Mouse (Mus musculus): ENCODE data around the gene Slc9a7.

Gene Slc9a7

DNA sequence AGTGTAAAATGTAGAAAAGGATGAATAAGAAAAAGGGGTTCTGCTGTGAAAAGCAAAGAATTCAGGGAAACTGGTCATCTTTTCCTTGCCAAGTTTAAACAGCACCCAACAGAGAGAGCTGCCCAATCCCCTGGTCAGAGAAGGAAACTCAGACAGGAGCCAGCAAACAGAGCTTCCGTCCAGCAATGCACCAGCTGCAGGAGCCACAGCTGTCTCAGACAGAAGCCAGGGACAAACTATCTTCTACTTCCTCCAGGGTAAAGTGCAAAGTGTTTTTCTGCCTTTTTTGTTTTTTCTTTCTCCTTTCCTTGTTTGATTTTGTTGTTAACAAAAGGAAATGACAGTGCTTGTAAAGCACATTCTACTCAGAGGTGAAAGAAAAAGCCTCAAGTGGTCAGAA, 131.3 kb downstream of the Slc9a7 start:
- DNase-seq (ENCODE audit: low read depth, low spot score): no peak

DNA sequence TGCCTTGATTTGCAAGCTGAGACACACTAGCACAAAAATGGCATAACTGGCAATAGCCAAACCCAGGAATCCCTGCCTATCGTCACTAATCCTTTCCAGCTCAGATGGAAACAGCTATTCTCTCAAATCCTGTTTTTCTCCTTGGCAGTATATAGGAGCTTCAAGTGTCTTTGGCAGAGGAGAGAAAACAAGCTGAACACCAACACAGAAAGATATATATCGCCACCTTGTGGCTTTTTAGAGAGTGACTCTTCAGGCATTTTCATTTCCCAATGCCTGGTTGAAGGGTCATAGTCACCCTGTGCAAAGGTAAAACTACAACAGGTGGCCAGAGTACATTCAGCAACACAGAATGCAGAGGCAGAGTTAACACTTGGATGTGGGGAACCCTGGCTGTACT, 134.1 kb downstream of the Slc9a7 start:
- no peak for DNase-seq (ENCODE audit: low read depth, low spot score)

DNA sequence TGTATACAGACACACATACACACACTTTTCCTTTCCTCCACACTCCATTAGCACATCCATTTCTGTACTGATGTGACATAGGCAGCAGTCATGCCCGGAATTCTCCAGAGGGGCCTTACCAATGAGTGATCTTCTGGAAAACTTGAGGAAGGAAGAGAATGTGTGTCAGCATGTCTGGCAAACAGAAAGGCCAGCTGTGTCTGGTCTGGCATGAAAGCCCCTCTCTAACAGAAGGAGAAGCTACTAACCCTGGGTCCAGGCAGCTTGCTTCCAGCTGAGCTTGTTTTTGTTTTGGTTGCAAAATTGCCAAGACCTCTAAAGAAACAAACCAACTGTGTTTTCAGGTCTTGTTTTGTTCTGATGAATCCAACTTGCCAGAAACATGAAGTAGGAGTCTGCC, 162.1 kb downstream of the Slc9a7 start:
- DNase-seq (ENCODE audit: low read depth, low spot score): no peak

DNA sequence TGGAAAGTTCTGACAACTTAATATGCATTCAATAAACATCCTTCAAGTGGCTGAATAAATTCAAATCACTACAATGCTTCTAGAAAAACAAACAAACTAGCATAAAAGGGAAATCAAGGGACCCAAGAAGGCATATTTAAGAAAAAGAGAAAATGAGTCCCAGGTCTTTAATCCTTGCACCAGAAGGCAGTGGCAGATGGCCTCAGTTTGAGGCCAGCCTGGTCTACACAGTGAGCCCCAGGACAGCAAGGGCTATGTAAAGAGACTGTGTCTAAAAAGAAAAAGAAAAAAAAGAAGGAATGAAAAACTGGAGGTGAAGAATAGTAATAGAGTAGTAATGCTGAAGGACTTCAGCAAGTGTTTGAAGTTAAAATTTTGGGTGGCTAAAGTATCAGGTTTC, 162.7 kb downstream of the Slc9a7 start:
- no peak for DNase-seq (ENCODE audit: low read depth, low spot score)

- no peak for DNase-seq (ENCODE audit: low read depth, low spot score)
These were observed 166.1 kb downstream of the Slc9a7 start for GRCm38 (mm10) chrX:20125481-20125880.

GRCm38 (mm10) chrX:20117717-20118116, 173.9 kb downstream of the Slc9a7 start:
- DNase-seq (ENCODE audit: low read depth, low spot score): no peak

- no peak for DNase-seq (ENCODE audit: low read depth, low spot score)
These were observed 221.4 kb downstream of the Slc9a7 start for GRCm38 (mm10) chrX:20070196-20070595.

DNA sequence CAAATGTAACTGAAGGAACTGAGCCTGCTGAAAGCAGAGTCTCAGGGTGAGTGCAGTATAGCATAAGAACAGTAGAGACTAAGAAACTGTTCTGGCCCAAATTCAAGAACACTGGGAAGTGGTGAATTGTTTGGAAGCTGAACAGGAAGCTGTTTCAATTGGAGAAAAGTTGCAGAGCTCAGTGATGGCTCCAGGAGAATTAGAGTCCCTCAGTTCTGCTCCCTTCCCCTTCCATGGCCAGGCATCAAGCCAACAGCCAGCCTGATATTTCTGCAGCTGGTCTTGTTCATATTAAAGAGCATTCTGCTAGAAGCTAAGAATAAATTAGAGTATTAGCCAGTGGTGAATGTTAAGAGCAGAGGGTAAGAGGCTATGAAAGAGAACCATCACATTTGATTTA, 225.0 kb downstream of the Slc9a7 start:
- DNase-seq (ENCODE audit: low read depth, low spot score): no peak

DNA sequence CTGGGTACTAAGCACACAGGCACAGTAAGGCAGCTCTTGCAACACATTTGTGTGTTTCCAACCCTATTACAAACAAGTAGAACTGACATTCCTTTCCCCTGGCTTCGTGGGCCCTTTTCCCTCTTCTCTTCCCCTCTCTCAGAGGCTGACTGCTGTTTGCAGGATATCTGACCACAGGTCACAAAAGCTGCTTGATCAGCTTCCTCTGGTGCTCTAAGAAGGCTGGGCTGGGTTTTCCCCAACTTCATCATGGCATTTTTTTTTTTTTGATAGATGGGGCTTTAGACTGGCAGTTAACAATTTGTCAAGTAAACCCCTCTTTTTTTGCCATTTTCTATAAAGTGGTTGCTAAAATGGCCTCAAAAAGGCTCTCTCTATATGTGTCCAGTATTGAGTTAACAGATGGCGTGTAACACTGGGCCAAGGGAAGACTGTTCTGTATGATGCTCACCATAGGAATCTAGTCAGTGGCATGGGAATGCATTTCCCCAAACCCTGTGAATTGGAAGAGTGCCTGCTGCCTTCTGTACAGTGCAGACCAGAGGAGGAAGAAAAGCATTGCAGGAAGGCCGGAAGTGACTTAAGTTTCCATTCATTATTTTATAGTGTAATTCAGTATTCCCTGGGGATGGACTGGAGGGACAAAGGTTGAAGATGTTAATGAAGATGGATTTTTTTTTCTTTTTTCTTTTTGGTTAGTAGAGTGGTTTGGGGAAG, 229.7 kb downstream of the Slc9a7 start:
- DNase-seq (ENCODE audit: low read depth, low spot score): no peak

- DNase-seq (ENCODE audit: low read depth, low spot score): no peak
These were observed 230.8 kb downstream of the Slc9a7 start for GRCm38 (mm10) chrX:20060769-20061315.

DNA sequence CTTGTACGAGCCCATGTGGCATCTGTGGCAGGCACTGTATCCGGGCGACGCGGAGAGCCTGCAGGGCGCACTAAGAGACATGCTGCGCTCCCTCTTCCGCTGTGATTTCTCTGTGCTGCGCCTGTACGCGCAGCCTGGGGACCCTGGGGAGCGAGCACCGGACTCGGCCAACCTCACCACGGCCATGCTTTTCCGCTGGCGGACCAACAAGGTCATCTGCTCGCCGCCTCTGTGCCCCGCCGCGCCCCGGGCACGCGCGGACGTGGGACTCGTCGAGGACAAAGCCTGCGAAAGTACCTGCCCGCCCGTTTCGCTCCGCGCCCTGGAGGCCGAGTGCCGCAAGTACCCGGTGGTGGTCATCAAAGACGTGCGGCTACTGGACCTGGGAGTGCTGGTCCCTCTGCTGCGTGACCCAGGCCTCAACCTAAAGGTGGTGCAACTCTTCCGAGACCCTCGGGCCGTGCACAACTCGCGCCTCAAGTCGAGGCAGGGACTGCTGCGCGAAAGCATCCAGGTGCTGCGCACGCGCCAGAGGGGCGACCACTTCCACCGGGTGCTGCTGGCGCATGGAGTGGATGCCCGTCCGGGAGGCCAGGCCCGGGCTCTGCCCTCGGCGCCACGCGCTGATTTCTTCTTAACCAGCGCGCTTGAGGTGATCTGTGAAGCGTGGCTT, 231.4 kb downstream of the Slc9a7 start:
- no peak for DNase-seq (ENCODE audit: low read depth, low spot score)

DNA sequence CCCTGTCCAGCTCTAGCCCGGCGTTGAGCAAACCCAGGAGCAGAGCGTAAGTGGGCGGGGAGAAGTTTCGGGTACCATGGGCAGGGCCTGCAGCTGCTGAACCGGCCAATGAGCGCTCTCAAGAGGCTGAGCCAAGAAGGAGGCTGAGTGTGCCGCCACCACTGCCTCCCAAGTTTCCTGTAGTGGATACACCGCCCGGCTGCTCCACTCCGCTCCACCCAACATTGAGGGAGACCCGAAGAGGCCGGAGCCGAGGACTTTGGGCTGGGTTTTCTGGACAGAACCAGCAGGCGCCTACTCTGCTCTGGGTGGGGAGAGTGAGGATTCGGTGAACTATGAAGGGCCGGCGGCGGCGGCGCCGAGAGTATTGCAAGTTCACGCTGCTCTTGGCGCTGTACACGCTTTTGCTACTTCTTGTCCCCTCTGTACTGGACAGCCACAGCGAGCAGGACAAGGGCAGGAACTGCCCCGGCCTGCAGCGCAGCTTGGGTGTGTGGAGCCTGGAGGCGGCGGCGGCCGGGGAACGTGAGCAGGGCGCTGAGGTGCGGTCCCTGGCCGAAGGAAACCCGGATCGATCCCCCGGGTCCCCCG, 232.1 kb downstream of the Slc9a7 start, which contains the start of gene Chst7:
Chst7 (plus strand) TSS at position 180 of the 591 bp plus-strand sequence.
- peak; percentile 37 for DNase-seq (ENCODE audit: low read depth, low spot score)
